ENCODE assay signal across 23 mouse cellular contexts in genomic region chr17:9691251-9691650, GRCm38 (mm10). TPM values are rescaled to one million over a fixed set of nuclear protein-coding genes. Genes with fewer than 3 reads are reported as not detected.
"Had no signal": no experiment of that assay in that cellular context is flagged by ENCODE, and none has a peak within 500 bp of the region (broad histone marks: within the 10 kb centered on the region; RNA-seq: fewer than 3 reads in every experiment).

No protein-coding gene starts in this region.

- H3K36me3 ChIP-seq: midbrain, embryonic 10.5 days; midbrain, embryonic 13.5 days; midbrain, embryonic 15.5 days; neural tube, embryonic 13.5 days; neural tube, embryonic 15.5 days; stomach, embryonic 15.5 days had no signal

- H3K4me1 ChIP-seq: neural tube, embryonic 15.5 days; stomach, embryonic 15.5 days had no signal

- H3K4me3 ChIP-seq: midbrain, embryonic 10.5 days; midbrain, embryonic 13.5 days; midbrain, embryonic 15.5 days; myocyte; neural tube, embryonic 13.5 days; neural tube, embryonic 15.5 days; stomach, embryonic 15.5 days had no signal

- ATAC-seq: midbrain, embryonic 13.5 days; midbrain, embryonic 15.5 days had no signal

- H3K9me3 ChIP-seq: midbrain, embryonic 10.5 days; midbrain, embryonic 13.5 days; midbrain, embryonic 15.5 days; neural tube, embryonic 13.5 days; neural tube, embryonic 15.5 days; stomach, embryonic 15.5 days had no signal

- DNase-seq: lung, adult 18-20 months; lung, embryonic 14.5 days; lung, postnatal 10 days; lung, postnatal 4 days; right cerebral cortex, postnatal 14 days; thymus, adult 2 months; thymus, postnatal 25 days; thymus, postnatal 4 days had no signal

- H3K27ac ChIP-seq: midbrain, embryonic 10.5 days; midbrain, embryonic 13.5 days; midbrain, embryonic 15.5 days; neural tube, embryonic 13.5 days; neural tube, embryonic 15.5 days; stomach, embryonic 15.5 days; stomach, postnatal 0 days had no signal

- H3K4me2 ChIP-seq: lung, embryonic 14.5 days; midbrain, embryonic 13.5 days; midbrain, embryonic 15.5 days; neural tube, embryonic 13.5 days; neural tube, embryonic 15.5 days; stomach, embryonic 15.5 days had no signal

- H3K9ac ChIP-seq: lung, embryonic 14.5 days; midbrain, embryonic 13.5 days; midbrain, embryonic 15.5 days; neural tube, embryonic 13.5 days; neural tube, embryonic 15.5 days; stomach, embryonic 15.5 days had no signal

- H3K27me3 ChIP-seq: midbrain, embryonic 13.5 days; midbrain, embryonic 15.5 days; neural tube, embryonic 13.5 days; neural tube, embryonic 15.5 days; stomach, embryonic 15.5 days had no signal

RNA-seq across cellular contexts. Expression of gene Pabpc6, which starts 21.7 kb away (rescaled TPM):
- total RNA-seq: megakaryocyte, adult 5-6 weeks; megakaryocyte-erythroid progenitor cell, adult 5-6 weeks had no signal
- polyA plus RNA-seq: liver, embryonic 16.5 days; lung, embryonic 14.5 days; lung, embryonic 16.5 days; midbrain, embryonic 10.5 days; midbrain, embryonic 13.5 days; midbrain, embryonic 15.5 days; myocyte; neural tube, embryonic 11.5 days; neural tube, embryonic 13.5 days; neural tube, embryonic 15.5 days; spleen, adult 2 months; stomach, embryonic 15.5 days; stomach, postnatal 0 days; urinary bladder, adult 2 months had no signal
